Mouse (Mus musculus) liver, adult (tissue): ENCODE data around the gene Gabarap.

ENCODE experiments used
- GATA4 ChIP-seq: IDR thresholded peaks from 2 replicates; pipeline ENCODE4 v1.6.1; 2014; ENCODE audit warnings: mild to moderate bottlenecking, low read length; ENCODE audit not compliant: insufficient replicate concordance

Gabarap gene

GRCm38 (mm10) chr11:70042309-70043085, 51.6 kb downstream of the Gabarap start:
- TF ChIP-seq GATA4: no peak

- TF ChIP-seq GATA4: no peak
Observed at GRCm38 (mm10) chr11:70043665-70044064, 52.7 kb downstream of the Gabarap start.
